Comparison of ENCODE assay signal across 17 mouse cellular contexts in genomic region chr1:42700815-42701214, GRCm38 (mm10). TPM values are rescaled to one million over a fixed set of nuclear protein-coding genes. Genes with fewer than 3 reads are reported as not detected.
A peak's percentile ranks its signal among the peaks of the same experiment; 100 is the strongest.
DNase-seq lines count a peak whose midpoint lies in the region; ATAC-seq and TF ChIP-seq lines count a peak whose summit lies in the region.
"Had no signal": no experiment of that assay in that cellular context is flagged by ENCODE, and none has a peak within 500 bp of the region (broad histone marks: within the 10 kb centered on the region; RNA-seq: fewer than 3 reads in every experiment).

No protein-coding gene starts in this region.

- no peak for TF ChIP-seq CTCF in layer of hippocampus, adult 2 months (conservative IDR thresholded peaks at IDR 0.05)

- peak overlapping the region; percentile 71 for H3K4me3 ChIP-seq in layer of hippocampus, adult 2 months
- H3K4me3 ChIP-seq in forebrain, embryonic 11.5 days (ENCODE audit: low read depth, low read length) = peak overlapping the region; percentile 95
- peak overlapping the region; percentile 34 for H3K4me3 ChIP-seq in hindbrain, embryonic 15.5 days
- H3K4me3 ChIP-seq in neural tube, embryonic 13.5 days = peak overlapping the region; percentile 90

- DNase-seq in layer of hippocampus, adult 2 months (ENCODE audit: low spot score in 2 of 2) = no peak
- DNase-seq in layer of hippocampus, adult 9-10 months (ENCODE audit: low spot score) = no peak
- DNase-seq in forebrain, embryonic 11.5 days (ENCODE audit: low spot score) = peak; percentile 31
- no peak for DNase-seq in T-cell, adult 2 months (ENCODE audit: low spot score)
- DNase-seq in right cerebral cortex, postnatal 4 days = no peak
- no peak for DNase-seq in spleen, postnatal 36 days (ENCODE audit: low spot score in 2 of 2)
- DNase-seq: adrenal gland, adult 8-10 months; heart, adult 18-20 months; heart, postnatal 10 days; kidney, postnatal 36 days; lung, postnatal 4 days; right cerebral cortex, postnatal 14 days had no signal

- H3K36me3 ChIP-seq in forebrain, embryonic 11.5 days (ENCODE audit: control insufficient read depth, insufficient read depth, low read length) = peaks cover 2% of the 10 kb centered on the region; the same call in 1 of the 2 replicates
- no peaks in the 10 kb centered on the region for H3K36me3 ChIP-seq in hindbrain, embryonic 15.5 days
- 0 out of 2 replicates have a peak, but pooled peaks cover 8% of the 10 kb centered on the region for H3K36me3 ChIP-seq in neural tube, embryonic 13.5 days

- WGBS in forebrain, embryonic 11.5 days = 19% methylated on average over 1 of the region's 1 CpGs
- WGBS in hindbrain, embryonic 15.5 days = 7% methylated on average over 1 of the region's 1 CpGs
- WGBS in neural tube, embryonic 13.5 days = 10% methylated on average over 1 of the region's 1 CpGs

- peak overlapping the region; percentile 94 for H3K27ac ChIP-seq in layer of hippocampus, adult 2 months
- H3K27ac ChIP-seq in forebrain, embryonic 11.5 days (ENCODE audit: low read depth, low read length) = no peak overlapping the region
- peak overlapping the region; percentile 32; the same call in 1 of the 2 replicates for H3K27ac ChIP-seq in hindbrain, embryonic 15.5 days (replicated peaks)
- H3K27ac ChIP-seq in neural tube, embryonic 13.5 days (replicated peaks) = peak overlapping the region; percentile 56
- H3K27ac ChIP-seq: liver, embryonic 14.5 days had no signal

- no peak for ATAC-seq in forebrain, embryonic 11.5 days (replicated peaks; ENCODE audit: low FRiP score)
- no peak for ATAC-seq in hindbrain, embryonic 15.5 days (ENCODE audit: low FRiP score, low read depth)
- no peak for ATAC-seq in neural tube, embryonic 13.5 days (ENCODE audit: low read depth)
- ATAC-seq: CD4-positive, CD25-positive, alpha-beta regulatory T cell, adult 4 months had no signal

- peaks cover 18% of the 10 kb centered on the region for H3K4me1 ChIP-seq in forebrain, embryonic 11.5 days (replicated peaks; ENCODE audit: control insufficient read depth, insufficient read depth, low read length)
- peaks cover 41% of the 10 kb centered on the region for H3K4me1 ChIP-seq in hindbrain, embryonic 15.5 days (replicated peaks)
- peaks cover 63% of the 10 kb centered on the region for H3K4me1 ChIP-seq in neural tube, embryonic 13.5 days (replicated peaks)

- peak overlapping the region; percentile 84 for H3K9ac ChIP-seq in forebrain, embryonic 11.5 days (ENCODE audit: low read length)
- peak overlapping the region; percentile 45 for H3K9ac ChIP-seq in hindbrain, embryonic 15.5 days
- peak overlapping the region; percentile 99 for H3K9ac ChIP-seq in neural tube, embryonic 13.5 days
- H3K9ac ChIP-seq: liver, embryonic 14.5 days had no signal

- H3K27me3 ChIP-seq in forebrain, embryonic 11.5 days (ENCODE audit: control insufficient read depth, insufficient read depth, low read length) = no peaks in the 10 kb centered on the region; the same call in 1 of the 2 replicates
- H3K27me3 ChIP-seq in hindbrain, embryonic 15.5 days = no peaks in the 10 kb centered on the region
- H3K27me3 ChIP-seq in neural tube, embryonic 13.5 days = peaks cover 15% of the 10 kb centered on the region

- peak overlapping the region; percentile 51 for H3K4me2 ChIP-seq in forebrain, embryonic 11.5 days (ENCODE audit: low read depth, low read length, severe bottlenecking)
- H3K4me2 ChIP-seq in hindbrain, embryonic 15.5 days = peak overlapping the region; percentile 97
- H3K4me2 ChIP-seq in neural tube, embryonic 13.5 days = peak overlapping the region; percentile 86

- H3K9me3 ChIP-seq in forebrain, embryonic 11.5 days (ENCODE audit: control insufficient read depth, low read length) = no peaks in the 10 kb centered on the region
- H3K9me3 ChIP-seq in hindbrain, embryonic 15.5 days = no peaks in the 10 kb centered on the region
- H3K9me3 ChIP-seq in neural tube, embryonic 13.5 days = no peaks in the 10 kb centered on the region

RNA-seq across cellular contexts. Expression of gene Pou3f3, which starts 5.2 kb away (rescaled TPM):
- total RNA-seq in layer of hippocampus, adult 2 months (2021) = 10 to 100 TPM; 60.7 to 66.4 TPM
- 28.5 and 29.3 TPM in 2 replicates for polyA plus RNA-seq in forebrain, embryonic 11.5 days (2014; fragmentation: Nextera tagmentation; extraction: Ambion mirVana)
- polyA plus RNA-seq in hindbrain, embryonic 15.5 days (2015; fragmentation: Nextera tagmentation; extraction: Ambion mirVana) = 11.0 and 16.4 TPM in 2 replicates
- 10.5 and 12.2 TPM in 2 replicates for polyA plus RNA-seq in neural tube, embryonic 13.5 days (2015; fragmentation: Nextera tagmentation; extraction: Ambion mirVana)
- total RNA-seq: heart, postnatal 10 days had no signal
- polyA plus RNA-seq: stomach, embryonic 16.5 days had no signal

Comparison
In these comparisons a context has a peak if more than half of its experiments do, and no peak if none do; other contexts are left out.
1. H3K4me3 ChIP-seq: peak in every context shown above with its lines; median percentile 95 in forebrain, embryonic 11.5 days; 90 in neural tube, embryonic 13.5 days; 71 in layer of hippocampus, adult 2 months; 34 in hindbrain, embryonic 15.5 days.
2. H3K9ac ChIP-seq: peak in every context shown above with its lines; median percentile 99 in neural tube, embryonic 13.5 days; 84 in forebrain, embryonic 11.5 days; 45 in hindbrain, embryonic 15.5 days.